Mouse (Mus musculus): Measurements from ENCODE around the gene Tmsb10. TPM values are rescaled to one million over a fixed set of nuclear protein-coding genes. Genes with fewer than 3 reads are reported as not detected.

The Tmsb10 gene
- polyA plus RNA-seq, 1 experiment = 572 TPM

DNA sequence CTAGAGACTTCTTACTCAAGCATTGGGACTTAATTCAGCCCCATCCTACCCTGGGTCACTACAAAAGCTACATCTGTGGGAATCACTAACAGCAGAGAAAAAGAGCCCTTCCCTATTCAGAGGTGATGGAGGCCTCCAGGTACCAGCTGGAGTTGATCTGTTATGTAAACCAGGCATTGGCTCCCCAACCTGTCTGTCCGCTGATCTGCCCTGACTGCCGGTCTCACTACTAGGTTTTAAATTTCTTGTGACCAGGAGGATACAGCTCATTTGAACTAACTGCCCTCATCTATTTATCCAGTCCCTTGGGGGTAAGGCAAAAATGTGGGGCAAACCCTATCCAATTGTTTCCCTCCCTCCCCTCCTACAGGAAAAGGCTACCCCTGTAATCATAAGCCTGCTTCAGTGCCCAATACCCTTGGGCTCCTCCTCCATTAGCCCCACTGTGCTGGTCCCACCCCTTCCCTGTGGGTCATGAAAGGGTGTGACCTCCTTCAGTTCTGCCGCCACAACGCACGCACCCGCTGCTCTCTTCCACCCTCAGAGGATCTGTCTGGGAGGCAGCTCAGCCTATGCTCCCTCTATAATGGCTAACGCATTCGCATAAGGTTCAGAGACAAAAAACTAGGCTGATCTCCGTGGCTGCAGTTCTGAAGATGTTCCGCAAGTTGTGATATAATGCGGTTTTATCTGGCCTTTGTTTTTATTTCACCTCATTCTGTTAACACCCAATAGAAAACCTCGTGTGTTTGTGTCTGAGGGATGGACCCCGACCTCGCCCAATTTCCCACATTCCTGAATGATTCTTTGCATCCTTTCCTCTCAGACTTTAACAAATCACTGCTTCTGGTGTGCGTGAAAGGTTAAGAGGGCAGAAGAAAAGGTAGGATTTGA lies 2.1 kb downstream of the Tmsb10 start:
- no peak for DNase-seq (ENCODE audit: low spot score)

DNA sequence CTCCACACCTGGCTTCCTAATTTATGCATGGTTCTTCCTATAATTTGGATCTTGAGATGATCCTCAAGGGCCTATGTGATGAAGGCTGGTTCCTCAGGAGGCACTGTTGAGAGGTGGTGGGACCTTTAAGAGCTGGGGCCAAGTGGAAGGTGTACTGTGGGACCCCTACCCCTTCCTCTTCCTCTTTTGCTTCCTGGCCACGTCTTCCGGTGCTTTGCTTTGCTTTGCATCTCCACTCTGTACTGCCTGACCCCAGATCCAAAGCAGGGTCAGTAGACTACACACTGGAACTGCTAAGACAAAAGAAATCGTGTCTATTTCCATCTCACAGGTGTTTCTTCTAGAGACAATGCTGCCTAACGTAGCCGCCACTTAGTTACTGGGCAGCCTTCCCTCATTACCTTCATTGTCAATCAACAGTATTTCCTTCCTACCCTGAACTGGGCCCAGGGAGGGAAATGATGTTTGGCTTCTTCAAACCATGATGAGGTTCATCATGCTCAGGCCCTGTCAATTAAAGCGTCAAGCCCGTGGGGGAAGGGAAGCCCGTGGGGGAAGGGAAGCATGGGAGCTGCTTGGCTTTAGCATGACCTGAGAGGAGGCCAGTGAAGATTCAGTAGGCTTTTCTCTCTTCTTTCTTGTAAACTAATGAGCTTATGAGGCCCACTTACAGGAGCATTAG lies 2.9 kb downstream of the Tmsb10 start:
- DNase-seq (ENCODE audit: low spot score) = no peak

- no peak for DNase-seq (ENCODE audit: low spot score)
Observed at GRCm38 (mm10) chr6:72954786-72955185, 3.8 kb downstream of the Tmsb10 start.

GRCm38 (mm10) chr6:72952967-72953366 lies 5.6 kb downstream of the Tmsb10 start:
- DNase-seq (ENCODE audit: low spot score) = no peak

DNA sequence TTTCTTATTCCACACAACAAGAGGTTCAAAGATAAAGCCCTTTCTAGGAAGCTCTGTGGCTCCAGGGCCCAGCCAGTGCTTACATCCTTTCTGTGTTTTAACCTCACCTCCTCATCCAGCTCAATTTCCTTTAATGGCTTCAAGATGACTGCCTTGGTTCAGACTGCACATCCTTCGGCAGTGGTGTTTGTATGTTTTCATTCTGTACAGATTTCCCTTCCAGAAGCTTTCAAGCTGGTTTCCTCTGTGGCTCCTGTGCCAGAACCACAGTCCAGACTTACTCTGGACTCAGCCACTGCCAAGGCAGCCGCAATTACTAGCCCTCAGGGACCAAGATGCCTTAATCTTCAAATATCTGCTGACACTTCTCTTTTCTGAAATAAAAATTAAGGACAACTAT lies 6.3 kb downstream of the Tmsb10 start:
- no peak for DNase-seq (ENCODE audit: low spot score)

DNA sequence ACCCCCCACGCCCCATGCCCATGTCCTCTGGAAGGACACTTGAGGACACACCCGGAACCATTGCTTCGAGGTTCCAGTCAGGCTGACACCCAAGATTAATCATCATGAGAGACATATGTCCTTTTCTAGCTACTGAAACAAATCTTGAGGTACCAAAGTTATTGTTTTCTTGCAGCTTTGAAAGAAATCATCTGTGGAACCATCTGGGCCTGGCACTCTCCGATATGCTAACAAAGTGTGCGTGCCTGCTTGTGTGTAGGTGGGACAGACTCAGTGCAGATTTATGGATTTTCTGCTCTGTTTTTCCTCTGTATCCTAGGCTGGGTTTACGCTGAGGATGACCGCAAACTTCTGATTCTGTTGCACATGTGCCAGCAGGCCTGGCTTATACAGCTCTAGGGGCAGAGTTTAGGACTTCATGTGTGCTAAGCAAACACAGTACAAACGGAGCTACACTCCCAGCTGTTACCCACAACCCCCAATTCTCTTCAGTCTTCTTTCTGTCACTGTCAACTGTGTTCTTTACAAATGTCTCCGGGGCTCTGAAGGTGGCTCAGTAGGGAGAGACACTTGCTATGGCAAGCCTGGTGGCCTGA lies 9.3 kb downstream of the Tmsb10 start:
- no peak for DNase-seq (ENCODE audit: low spot score)

GRCm38 (mm10) chr6:72948392-72948791 lies 10.2 kb downstream of the Tmsb10 start:
- DNase-seq (ENCODE audit: low spot score) = no peak

DNA sequence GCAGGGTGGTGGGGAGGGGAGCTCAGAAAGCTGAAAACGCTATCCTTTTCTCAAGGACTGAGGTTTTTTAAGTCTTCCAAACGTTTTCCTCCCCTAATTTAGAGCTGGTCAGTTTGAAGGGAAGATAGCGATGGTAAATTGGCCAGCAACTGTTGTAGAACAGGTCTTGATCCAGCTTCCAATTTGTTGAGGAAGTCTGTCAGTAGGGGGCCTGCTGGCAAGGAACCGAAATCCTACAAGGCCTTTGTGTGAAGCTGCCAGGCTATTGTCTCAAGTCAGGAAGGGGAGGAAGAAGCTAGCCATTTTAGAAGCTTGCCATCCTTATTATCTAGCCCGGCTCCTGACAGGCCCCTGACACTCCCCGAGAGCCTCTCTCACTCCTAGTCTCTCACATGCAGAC lies 10.6 kb downstream of the Tmsb10 start:
- no peak for DNase-seq (ENCODE audit: low spot score)

GRCm38 (mm10) chr6:72940493-72940892 lies 18.1 kb downstream of the Tmsb10 start:
- DNase-seq (ENCODE audit: low spot score) = no peak

GRCm38 (mm10) chr6:72937859-72938258 lies 20.7 kb downstream of the Tmsb10 start:
- no peak for DNase-seq (ENCODE audit: low spot score)

GRCm38 (mm10) chr6:72937430-72937829 lies 21.1 kb downstream of the Tmsb10 start:
- DNase-seq (ENCODE audit: low spot score) = no peak

GRCm38 (mm10) chr6:72932955-72933354 lies 25.6 kb downstream of the Tmsb10 start:
- DNase-seq (ENCODE audit: low spot score) = no peak

GRCm38 (mm10) chr6:72931533-72931932 lies 27.0 kb downstream of the Tmsb10 start:
- DNase-seq (ENCODE audit: low spot score) = no peak

GRCm38 (mm10) chr6:72929795-72930398 lies 28.7 kb downstream of the Tmsb10 start:
- DNase-seq (ENCODE audit: low spot score) = no peak

- DNase-seq (ENCODE audit: low spot score) = peak; percentile 26
Observed at GRCm38 (mm10) chr6:72926755-72927482, 31.6 kb downstream of the Tmsb10 start.

DNA sequence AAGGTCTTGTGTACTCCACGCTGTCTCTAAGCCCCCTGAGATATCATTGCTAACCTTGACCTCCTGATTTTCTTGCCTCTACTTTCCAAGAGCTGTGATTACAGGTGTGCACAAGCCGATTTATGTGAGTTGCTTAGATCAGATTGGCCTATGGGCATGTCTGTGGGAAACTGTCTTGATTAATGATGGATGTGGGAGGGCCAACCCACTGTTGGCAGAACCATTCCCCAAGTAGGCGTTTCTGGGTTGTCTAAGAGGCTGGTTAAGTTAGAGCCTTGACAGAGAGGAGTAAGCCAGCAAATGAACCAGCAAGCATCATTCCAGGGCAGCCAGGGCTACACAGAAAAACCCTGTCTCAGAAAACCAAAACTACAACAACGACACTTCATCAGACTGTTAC lies 32.5 kb downstream of the Tmsb10 start:
- no peak for DNase-seq (ENCODE audit: low spot score)

- no peak for DNase-seq (ENCODE audit: low spot score)
Observed at GRCm38 (mm10) chr6:72923381-72923780, 35.2 kb downstream of the Tmsb10 start.

DNA sequence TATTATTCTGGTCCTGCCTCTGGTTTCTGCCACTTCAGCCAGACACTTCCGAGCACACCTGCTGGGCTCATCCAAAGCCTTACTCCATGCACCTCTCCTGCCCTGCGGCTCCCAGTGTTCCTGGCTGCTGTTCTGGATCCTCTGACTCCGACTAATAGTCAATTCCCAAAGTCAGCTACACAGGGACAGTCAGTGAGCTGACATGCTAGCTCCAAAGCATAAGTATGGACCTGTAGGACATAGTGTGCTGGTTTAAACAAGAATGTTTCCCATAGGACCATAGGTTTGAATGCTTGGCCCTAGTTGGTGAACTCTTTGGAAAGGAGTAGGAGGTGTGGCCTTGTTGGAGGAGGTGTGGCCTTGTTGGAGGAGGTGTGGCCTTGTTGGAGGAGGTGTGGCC lies 37.5 kb downstream of the Tmsb10 start:
- DNase-seq (ENCODE audit: low spot score) = no peak

DNA sequence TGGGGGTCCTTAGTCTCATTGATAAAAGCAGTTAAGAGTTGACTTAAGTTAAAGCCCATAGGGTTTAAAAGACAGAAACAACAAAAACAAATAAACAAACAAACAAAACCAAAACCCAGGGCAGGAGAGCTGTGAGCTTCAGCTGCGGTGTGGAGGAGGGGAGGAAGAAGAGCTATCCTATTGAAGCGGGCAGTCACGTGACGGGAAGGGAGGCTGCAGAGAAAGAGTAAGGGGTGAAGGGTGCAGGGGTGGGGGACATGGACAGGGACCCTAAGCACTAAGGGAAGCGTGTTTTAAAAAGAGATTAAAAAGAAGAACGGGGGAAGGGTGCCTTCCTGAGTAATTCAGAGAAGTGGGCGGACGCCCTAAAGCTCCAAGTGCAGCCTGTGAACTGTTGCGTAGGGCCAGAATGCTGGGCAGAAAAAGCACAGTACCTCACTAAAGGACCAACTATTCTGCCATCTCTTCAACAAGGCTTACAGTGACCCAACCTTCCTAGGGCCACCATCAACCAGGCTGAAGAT lies 40.0 kb downstream of the Tmsb10 start:
- DNase-seq (ENCODE audit: low spot score) = no peak

DNA sequence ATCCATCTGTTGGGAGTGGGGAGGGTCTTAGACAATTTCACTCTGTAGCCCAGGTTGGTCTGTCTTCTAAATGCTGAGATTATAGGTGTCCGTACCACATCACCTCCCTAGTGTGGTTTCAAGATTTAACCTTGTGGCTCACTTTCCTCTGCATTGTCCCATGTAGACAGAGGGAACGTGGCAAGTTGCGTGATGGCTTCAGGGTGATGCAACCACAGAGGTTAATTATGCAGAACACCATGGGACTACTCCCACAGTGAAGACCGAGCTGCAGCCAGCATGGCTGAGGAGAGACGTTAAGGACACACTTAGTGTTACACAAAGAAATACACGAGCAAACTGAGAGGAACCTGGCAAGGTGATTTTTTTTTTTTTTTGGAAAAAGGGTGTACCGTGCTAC lies 42.2 kb downstream of the Tmsb10 start:
- no peak for DNase-seq (ENCODE audit: low spot score)

DNA sequence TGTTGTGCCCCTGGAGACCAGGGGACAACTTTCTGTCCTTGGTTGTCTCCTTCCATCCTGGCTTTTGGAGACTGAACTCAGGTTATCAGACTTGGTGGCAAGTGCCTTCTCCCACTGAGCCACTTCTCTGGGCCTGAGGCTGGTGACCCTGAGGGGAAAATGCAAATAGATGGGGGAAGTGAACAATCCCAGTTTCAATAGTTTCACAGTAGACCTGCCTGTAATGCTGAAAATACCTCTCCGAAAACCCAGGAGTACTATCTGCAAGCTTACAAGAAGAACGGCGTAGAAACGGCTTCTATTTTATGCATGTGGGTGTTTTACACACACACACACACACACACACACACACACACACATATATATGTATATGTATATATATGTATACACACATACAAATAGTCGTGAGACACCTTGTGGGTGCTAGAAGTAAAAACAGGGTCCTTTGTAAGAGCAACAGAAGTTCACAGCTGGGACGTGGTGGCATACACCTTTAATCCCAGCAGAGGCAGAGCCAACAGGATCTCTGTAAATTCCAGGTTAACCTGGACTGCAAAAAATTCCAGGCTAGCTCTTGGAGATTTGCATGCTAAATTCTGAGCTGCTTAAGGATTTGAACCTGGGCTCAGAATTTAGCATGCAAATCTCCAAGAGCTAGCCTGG lies 44.3 kb downstream of the Tmsb10 start:
- no peak for DNase-seq (ENCODE audit: low spot score)

Data from urinary bladder, adult 2 months (tissue).